Mouse (Mus musculus) heart, postnatal 0 days (tissue): Measurements from ENCODE around the gene Engase.

ENCODE experiments used
- CTCF ChIP-seq: IDR thresholded peaks from 2 replicates; pipeline ENCODE4 v1.5.1; 2016; ENCODE audit warnings: antibody characterized with exemption, control low read depth, low read depth
- EP300 ChIP-seq: IDR thresholded peaks from 2 replicates; pipeline ENCODE4 v1.6.1; 2016; ENCODE audit warnings: antibody characterized with exemption, low read depth

DNA sequence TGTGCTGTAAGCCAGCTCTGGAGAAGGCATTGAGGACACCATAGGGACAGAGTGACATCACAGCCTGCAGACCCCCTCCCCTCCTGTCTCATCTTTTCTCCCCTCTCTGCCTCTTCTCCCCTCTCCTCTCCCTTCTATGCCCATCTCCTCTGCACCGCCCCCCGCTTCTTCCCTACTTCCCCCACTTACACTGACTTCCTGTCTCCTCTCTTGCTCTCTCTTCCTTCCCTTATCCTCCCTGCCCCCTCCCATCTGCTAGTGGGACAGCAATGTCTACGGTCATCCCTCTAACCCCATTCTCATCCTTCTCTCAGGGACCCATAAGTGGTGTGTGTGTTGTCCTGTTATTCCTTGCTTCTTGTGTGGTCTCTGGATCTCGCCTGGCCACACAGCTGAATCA is 17.1 kb upstream of the Engase start:
- TF ChIP-seq CTCF (no peak), EP300 (no peak)
